Mouse (Mus musculus): ENCODE measurements around the gene Mindy4. TPM values are rescaled to one million over a fixed set of nuclear protein-coding genes. Genes with fewer than 3 reads are reported as not detected.

Mindy4 gene
- polyA plus RNA-seq, 1 experiment from 2014 or later, result 15.2 TPM

- H3K9me3 ChIP-seq, result no peaks in the 10 kb centered on the region
- H3K27ac ChIP-seq, result no peak overlapping the region
- 0 out of 2 replicates have a peak, but pooled peaks cover 3% of the 10 kb centered on the region for H3K4me1 ChIP-seq (replicated peaks)
- no peak for ATAC-seq (ENCODE audit: insufficient number of reproducible peaks, insufficient read depth, low FRiP score, low TSS enrichment, low read depth)
- WGBS, result 86% methylated on average over 9 of the region's 9 CpGs
- no peak overlapping the region for H3K9ac ChIP-seq (replicated peaks)
- no peak overlapping the region for H3K4me2 ChIP-seq
- no peaks in the 10 kb centered on the region for H3K27me3 ChIP-seq
- H3K4me3 ChIP-seq (replicated peaks), result no peak overlapping the region
- H3K36me3 ChIP-seq, result no peaks in the 10 kb centered on the region
These were observed 37.5 kb downstream of the Mindy4 start for GRCm38 (mm10) chr6:55240591-55241260.

GRCm38 (mm10) chr6:55241479-55241878, 38.3 kb downstream of the Mindy4 start:
- Histone ChIP-seq H3K4me3 (replicated peaks) (no peak overlapping the region), H3K4me1 (replicated peaks) (0 out of 2 replicates have a peak, but pooled peaks cover 3% of the 10 kb centered on the region), H3K9me3 (no peaks in the 10 kb centered on the region), H3K4me2 (no peak overlapping the region), H3K9ac (replicated peaks) (no peak overlapping the region), H3K36me3 (peaks cover 2% of the 10 kb centered on the region; the same call in 1 of the 2 replicates), H3K27me3 (no peaks in the 10 kb centered on the region), H3K27ac (no peak overlapping the region)
- ATAC-seq (ENCODE audit: insufficient number of reproducible peaks, insufficient read depth, low FRiP score, low TSS enrichment, low read depth), result no peak
- 77% methylated on average over 5 of the region's 5 CpGs for WGBS

- Histone ChIP-seq H3K36me3 (peaks cover 6% of the 10 kb centered on the region; the same call in 1 of the 2 replicates), H3K27me3 (no peaks in the 10 kb centered on the region), H3K4me1 (replicated peaks) (no peaks in the 10 kb centered on the region; the same call in 1 of the 2 replicates), H3K4me3 (replicated peaks) (no peak overlapping the region), H3K4me2 (no peak overlapping the region), H3K9me3 (no peaks in the 10 kb centered on the region), H3K27ac (no peak overlapping the region), H3K9ac (replicated peaks) (no peak overlapping the region)
- no peak for ATAC-seq (ENCODE audit: insufficient number of reproducible peaks, insufficient read depth, low FRiP score, low TSS enrichment, low read depth)
- WGBS, result 84% methylated on average over 8 of the region's 8 CpGs
These were observed 42.5 kb downstream of the Mindy4 start for GRCm38 (mm10) chr6:55245680-55246079.

- no peak overlapping the region for H3K4me3 ChIP-seq (replicated peaks)
- no peaks in the 10 kb centered on the region for H3K27me3 ChIP-seq
- no peak overlapping the region for H3K4me2 ChIP-seq
- no peak overlapping the region for H3K27ac ChIP-seq
- no peaks in the 10 kb centered on the region; the same call in 1 of the 2 replicates for H3K4me1 ChIP-seq (replicated peaks)
- H3K9ac ChIP-seq (replicated peaks), result no peak overlapping the region
- H3K9me3 ChIP-seq, result no peaks in the 10 kb centered on the region
- peaks cover 6% of the 10 kb centered on the region; the same call in 1 of the 2 replicates for H3K36me3 ChIP-seq
- 93% methylated on average over 7 of the region's 7 CpGs for WGBS
- no peak for ATAC-seq (ENCODE audit: insufficient number of reproducible peaks, insufficient read depth, low FRiP score, low TSS enrichment, low read depth)
These were observed 43.3 kb downstream of the Mindy4 start for GRCm38 (mm10) chr6:55246441-55246840.

- Histone ChIP-seq H3K9ac (replicated peaks) (no peak overlapping the region), H3K4me1 (replicated peaks) (no peaks in the 10 kb centered on the region; the same call in 1 of the 2 replicates), H3K36me3 (peaks cover 6% of the 10 kb centered on the region; the same call in 1 of the 2 replicates), H3K4me2 (no peak overlapping the region), H3K9me3 (no peaks in the 10 kb centered on the region), H3K4me3 (replicated peaks) (no peak overlapping the region), H3K27me3 (no peaks in the 10 kb centered on the region), H3K27ac (no peak overlapping the region)
- WGBS, result 86% methylated on average over 12 of the region's 12 CpGs
- ATAC-seq (ENCODE audit: insufficient number of reproducible peaks, insufficient read depth, low FRiP score, low TSS enrichment, low read depth), result no peak
These were observed 43.8 kb downstream of the Mindy4 start for GRCm38 (mm10) chr6:55246911-55247438.

- Histone ChIP-seq H3K27ac (no peak overlapping the region), H3K9ac (replicated peaks) (no peak overlapping the region), H3K27me3 (no peaks in the 10 kb centered on the region), H3K4me2 (no peak overlapping the region), H3K4me3 (replicated peaks) (no peak overlapping the region), H3K36me3 (peaks cover 6% of the 10 kb centered on the region; the same call in 1 of the 2 replicates), H3K4me1 (replicated peaks) (no peaks in the 10 kb centered on the region; the same call in 1 of the 2 replicates), H3K9me3 (no peaks in the 10 kb centered on the region)
- no peak for ATAC-seq (ENCODE audit: insufficient number of reproducible peaks, insufficient read depth, low FRiP score, low TSS enrichment, low read depth)
- 91% methylated on average over 9 of the region's 9 CpGs for WGBS
These were observed 46.1 kb downstream of the Mindy4 start for GRCm38 (mm10) chr6:55249263-55249662.

GRCm38 (mm10) chr6:55250809-55251208, 47.6 kb downstream of the Mindy4 start:
- Histone ChIP-seq H3K4me1 (replicated peaks) (no peaks in the 10 kb centered on the region; the same call in 1 of the 2 replicates), H3K27ac (no peak overlapping the region), H3K4me2 (no peak overlapping the region), H3K4me3 (replicated peaks) (no peak overlapping the region), H3K36me3 (peaks cover 6% of the 10 kb centered on the region; the same call in 1 of the 2 replicates), H3K9ac (replicated peaks) (no peak overlapping the region), H3K27me3 (no peaks in the 10 kb centered on the region), H3K9me3 (no peaks in the 10 kb centered on the region)
- WGBS, result 84% methylated on average over 11 of the region's 11 CpGs
- no peak for ATAC-seq (ENCODE audit: insufficient number of reproducible peaks, insufficient read depth, low FRiP score, low TSS enrichment, low read depth)

- H3K4me3 ChIP-seq (replicated peaks), result no peak overlapping the region
- H3K9ac ChIP-seq (replicated peaks), result no peak overlapping the region
- peaks cover 3% of the 10 kb centered on the region; the same call in 1 of the 2 replicates for H3K36me3 ChIP-seq
- H3K4me2 ChIP-seq, result no peak overlapping the region
- H3K27me3 ChIP-seq, result no peaks in the 10 kb centered on the region
- peaks cover 2% of the 10 kb centered on the region; the same call in 1 of the 2 replicates for H3K4me1 ChIP-seq (replicated peaks)
- ATAC-seq (ENCODE audit: insufficient number of reproducible peaks, insufficient read depth, low FRiP score, low TSS enrichment, low read depth), result no peak
- no peak overlapping the region for H3K27ac ChIP-seq
- 58% methylated on average over 7 of the region's 7 CpGs for WGBS
- no peaks in the 10 kb centered on the region for H3K9me3 ChIP-seq
These were observed 48.4 kb downstream of the Mindy4 start for GRCm38 (mm10) chr6:55251596-55251995.

- ATAC-seq (ENCODE audit: insufficient number of reproducible peaks, insufficient read depth, low FRiP score, low TSS enrichment, low read depth), result no peak
- 85% methylated on average over 8 of the region's 8 CpGs for WGBS
- H3K9me3 ChIP-seq, result no peaks in the 10 kb centered on the region
- H3K27ac ChIP-seq, result no peak overlapping the region
- H3K4me1 ChIP-seq (replicated peaks), result peaks cover 2% of the 10 kb centered on the region; the same call in 1 of the 2 replicates
- H3K4me3 ChIP-seq (replicated peaks), result no peak overlapping the region
- no peak overlapping the region for H3K9ac ChIP-seq (replicated peaks)
- H3K27me3 ChIP-seq, result no peaks in the 10 kb centered on the region
- peaks cover 5% of the 10 kb centered on the region; the same call in 1 of the 2 replicates for H3K36me3 ChIP-seq
- no peak overlapping the region for H3K4me2 ChIP-seq
These were observed 49.6 kb downstream of the Mindy4 start for GRCm38 (mm10) chr6:55252731-55253247.

GRCm38 (mm10) chr6:55256500-55257191, 53.5 kb downstream of the Mindy4 start:
- H3K27ac ChIP-seq, result no peak overlapping the region
- ATAC-seq (ENCODE audit: insufficient number of reproducible peaks, insufficient read depth, low FRiP score, low TSS enrichment, low read depth), result no peak
- whole genome bisulfite sequencing, result 75% methylated on average over 13 of the region's 13 CpGs

GRCm38 (mm10) chr6:55257246-55257645, 54.1 kb downstream of the Mindy4 start:
- Histone ChIP-seq H3K9me3 (no peaks in the 10 kb centered on the region), H3K9ac (replicated peaks) (no peak overlapping the region), H3K27ac (no peak overlapping the region), H3K4me2 (no peak overlapping the region), H3K4me1 (replicated peaks) (peaks cover 36% of the 10 kb centered on the region), H3K27me3 (no peaks in the 10 kb centered on the region), H3K4me3 (replicated peaks) (no peak overlapping the region), H3K36me3 (peaks cover 9% of the 10 kb centered on the region; the same call in 1 of the 2 replicates)
- WGBS, result 91% methylated on average over 7 of the region's 7 CpGs
- ATAC-seq (ENCODE audit: insufficient number of reproducible peaks, insufficient read depth, low FRiP score, low TSS enrichment, low read depth), result no peak

More at GRCm38 (mm10) chr6:55256500-55257191, 53.5 kb downstream of the Mindy4 start:
- Histone ChIP-seq H3K9me3 (no peaks in the 10 kb centered on the region), H3K4me2 (no peak overlapping the region), H3K4me3 (replicated peaks) (no peak overlapping the region), H3K4me1 (replicated peaks) (peaks cover 34% of the 10 kb centered on the region), H3K36me3 (peaks cover 9% of the 10 kb centered on the region; the same call in 1 of the 2 replicates), H3K9ac (replicated peaks) (no peak overlapping the region), H3K27me3 (no peaks in the 10 kb centered on the region)

Measured in limb, embryonic 12.5 days (tissue).